Mouse (Mus musculus): ENCODE results near the gene Pspc1.
"Not testable (repeated sequence)": the region's sequence is repeated elsewhere in the genome, so short reads cannot be mapped to it uniquely, and the experiment has no call there.

Pspc1 gene

DNA sequence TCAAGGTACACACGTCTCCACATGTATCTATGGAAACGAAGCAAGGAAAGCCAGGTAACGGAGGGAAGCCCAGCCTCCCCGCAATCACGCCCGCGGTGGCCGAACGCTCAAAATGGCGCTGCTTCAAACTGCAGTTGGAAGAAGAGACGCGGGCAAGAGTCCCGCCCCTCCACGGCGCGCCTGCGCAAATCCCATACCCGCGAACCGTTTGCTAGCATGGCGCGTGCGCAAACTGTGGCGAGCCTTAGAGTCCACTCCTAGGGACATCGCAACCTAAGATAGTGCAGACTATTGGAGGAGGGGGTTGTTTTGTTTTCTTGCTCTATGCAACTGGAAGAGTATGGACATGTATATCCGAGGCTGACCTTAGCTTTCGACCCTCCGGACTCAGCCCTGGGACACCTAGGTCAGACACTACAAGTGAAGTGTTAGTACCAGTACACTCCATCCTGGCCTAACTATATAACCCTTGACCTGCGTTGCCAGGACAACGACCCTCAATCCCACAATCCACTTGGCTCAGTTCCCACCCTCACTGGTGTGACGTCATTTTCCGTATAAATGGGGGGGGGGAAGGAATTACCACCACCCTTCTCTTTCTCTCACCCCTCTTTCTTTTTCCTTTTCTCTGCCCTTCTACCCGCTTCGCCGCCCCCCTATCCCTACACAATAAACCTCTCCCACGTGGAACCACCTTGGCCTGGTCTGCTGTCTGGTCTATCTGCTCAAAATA is at the start of gene Pspc1:
TSS of gene Pspc1 (minus strand) at position 117 of the 733 bp plus-strand sequence.
- peak; percentile 97 to 98 for DNase-seq

- no peak for DNase-seq
These were observed 46.4 kb upstream of the Pspc1 start for GRCm38 (mm10) chr14:56824562-56824961.

DNA sequence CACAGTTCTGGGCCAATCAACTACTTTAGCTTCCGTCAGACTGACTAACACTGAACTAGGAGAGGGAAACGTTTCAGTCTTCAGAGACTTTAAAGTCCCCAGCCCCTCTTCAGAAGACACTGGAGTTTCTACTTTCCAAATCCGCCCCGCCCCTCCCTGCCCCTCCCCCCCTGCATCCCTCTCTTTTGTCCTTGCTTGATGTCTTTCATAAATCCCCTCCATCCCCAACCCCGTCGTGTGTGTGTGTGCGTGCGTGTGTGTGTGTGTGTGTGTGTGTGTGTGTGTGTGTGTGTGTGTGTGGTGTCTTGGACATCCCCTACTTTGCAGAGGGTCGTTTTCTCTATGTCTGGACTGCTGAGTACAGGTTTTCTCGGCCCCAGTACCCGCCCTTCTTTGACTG is 39.5 kb upstream of the Pspc1 start:
- DNase-seq: no peak

DNA sequence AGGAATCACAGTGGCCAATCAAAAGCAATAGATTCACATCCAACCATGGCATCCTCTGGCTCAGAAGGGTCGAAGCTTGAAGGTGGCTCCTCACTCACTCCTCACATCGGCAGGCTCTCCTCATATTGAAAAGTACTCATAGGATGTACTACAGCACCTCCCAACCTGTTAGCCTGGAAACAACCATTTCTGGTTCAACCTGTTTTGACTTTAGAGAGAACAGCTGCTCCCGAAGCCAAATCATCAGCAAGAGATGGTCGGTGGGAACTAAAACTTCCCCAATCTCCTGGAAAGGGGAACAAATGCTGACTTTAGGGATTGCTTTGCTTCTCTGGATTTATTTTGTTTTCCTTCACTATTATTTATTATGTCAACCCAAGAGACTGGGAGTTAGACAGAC is 39.0 kb upstream of the Pspc1 start:
- no peak for DNase-seq

DNA sequence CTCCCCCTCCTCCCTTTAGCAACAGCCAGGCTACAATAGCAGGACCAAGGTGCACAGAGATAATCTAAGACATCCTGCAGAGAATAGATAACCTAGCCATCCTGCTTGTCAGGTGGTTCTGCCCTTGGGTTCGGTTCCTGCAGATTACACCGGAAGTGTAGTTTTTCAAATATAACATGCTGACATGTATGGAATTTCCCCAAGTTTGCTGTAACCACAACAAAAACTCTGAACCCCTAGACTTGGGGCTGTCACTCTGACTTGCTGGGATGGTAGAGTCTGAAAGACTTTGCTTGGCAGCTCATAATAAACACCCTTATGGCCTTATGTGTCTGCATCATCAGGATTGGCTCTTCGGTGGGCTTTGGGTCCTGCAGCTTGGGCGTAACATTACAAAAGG is 38.4 kb upstream of the Pspc1 start:
- no peak for DNase-seq

- DNase-seq: peak; percentile 83 to 87
These were observed 34.5 kb upstream of the Pspc1 start for GRCm38 (mm10) chr14:56812520-56813036.

- peak; percentile 88 to 95 for DNase-seq
These were observed 33.7 kb upstream of the Pspc1 start, which contains the start of gene Zmym5 for GRCm38 (mm10) chr14:56811701-56812339. Gene Zmym5 (minus strand): TSS chr14:56811716.

DNA sequence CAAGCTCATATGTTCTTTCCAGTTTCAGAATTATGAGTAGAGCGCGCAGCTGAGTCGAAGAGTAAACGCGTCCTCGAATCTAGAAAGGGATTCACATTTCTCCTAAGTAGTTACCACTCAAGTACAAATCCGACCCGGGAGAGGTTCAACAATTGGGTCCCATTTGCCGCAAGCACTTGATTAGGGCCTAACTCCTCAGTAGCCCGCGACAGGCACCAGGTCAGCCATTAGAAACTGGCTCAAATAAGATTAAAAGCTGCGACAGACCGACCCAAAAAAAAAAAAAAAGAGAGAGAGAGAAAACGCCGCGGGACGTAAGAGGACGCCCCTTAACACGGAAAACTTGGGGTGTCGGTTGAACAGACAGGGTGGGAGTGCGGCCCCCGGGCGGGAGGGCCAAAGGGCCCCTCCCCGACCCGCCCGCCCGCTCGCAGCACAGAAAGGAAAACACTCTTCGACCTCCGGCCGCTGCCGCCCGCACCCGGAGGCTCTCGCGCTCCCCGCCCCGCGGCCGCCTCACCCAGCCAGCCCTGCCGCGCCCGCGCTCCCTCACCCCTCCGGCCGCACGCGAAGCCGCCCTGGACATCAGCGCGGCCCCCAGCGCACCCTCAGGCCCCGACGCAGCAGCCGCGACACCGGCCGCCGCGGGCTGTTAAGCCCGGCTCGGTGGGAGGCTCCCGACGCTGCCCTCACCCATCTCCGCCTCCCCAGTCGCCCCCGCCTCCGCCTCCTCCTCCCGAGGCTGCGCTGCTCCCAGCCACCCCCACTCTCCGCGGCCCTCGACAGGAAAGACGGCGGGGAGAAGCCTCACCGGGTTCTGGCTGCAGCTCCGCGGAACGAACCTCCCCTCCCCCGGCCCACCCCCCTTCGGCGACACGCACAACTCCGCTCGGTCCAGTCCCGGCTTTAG is 32.9 kb upstream of the Pspc1 start:
- peak; percentile 45 to 49 for DNase-seq

DNA sequence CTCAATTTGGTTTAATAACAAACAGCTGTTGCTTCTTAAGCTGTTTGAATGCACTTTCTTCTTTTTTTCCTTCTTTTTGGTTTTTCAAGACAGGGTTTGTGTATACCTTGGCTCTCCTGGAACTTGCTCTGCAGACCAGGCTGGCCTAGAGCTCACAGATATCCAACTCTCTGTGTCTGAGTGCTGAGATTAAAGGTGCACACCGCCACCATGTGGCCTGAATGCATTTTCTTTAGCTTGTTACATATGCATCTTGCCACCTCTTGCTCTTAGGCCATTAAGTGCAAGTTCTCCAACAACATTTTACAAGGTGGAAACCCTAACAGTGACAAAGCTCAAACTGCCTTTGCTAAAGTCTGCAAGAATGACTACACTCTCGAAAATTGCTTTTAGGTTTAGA is 15.1 kb upstream of the Pspc1 start:
- peak; percentile 37 to 39 for DNase-seq

DNA sequence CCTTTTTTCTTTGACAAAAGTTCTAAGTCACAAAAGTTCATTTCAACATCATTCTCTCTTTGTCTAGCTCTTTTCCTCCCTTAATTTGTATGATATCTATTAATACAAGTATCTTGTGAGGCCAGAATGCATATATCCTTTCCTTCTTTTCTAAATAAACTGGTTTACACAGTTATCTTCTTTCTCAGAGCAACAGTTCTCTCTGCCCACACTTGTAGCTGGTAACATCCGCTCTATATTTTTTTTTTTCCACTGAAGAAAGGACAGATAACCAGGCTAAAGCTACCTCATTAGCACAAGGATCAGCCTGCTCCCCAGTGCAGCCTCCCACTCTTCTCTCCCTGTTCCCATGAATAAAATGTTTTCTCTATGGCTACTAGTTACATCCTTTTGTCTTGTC is 6.5 kb upstream of the Pspc1 start:
- DNase-seq: no peak

DNA sequence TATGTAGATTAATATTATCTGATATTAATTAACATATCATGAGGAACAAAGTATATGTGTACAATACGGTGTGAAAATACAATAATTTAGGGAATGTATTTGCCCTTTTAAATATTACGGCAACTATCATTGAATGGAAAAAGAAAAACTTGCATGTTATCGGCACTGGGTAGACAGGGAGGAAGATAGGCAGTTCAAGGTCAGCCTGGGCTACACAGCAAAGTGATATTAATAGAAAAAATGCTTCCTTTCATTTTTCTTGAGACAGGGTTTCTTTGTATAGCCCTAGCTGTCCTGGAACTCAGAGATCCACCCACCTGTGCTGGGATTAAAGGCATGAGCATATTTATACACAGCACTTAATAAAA is 801 bp upstream of the Pspc1 start:
- DNase-seq: no peak

GRCm38 (mm10) chr14:56777360-56778136 is 568 bp downstream of the Pspc1 start:
- peak; percentile 75 for DNase-seq

- DNase-seq: no peak
These were observed 1.4 kb downstream of the Pspc1 start for GRCm38 (mm10) chr14:56776571-56777238.

- DNase-seq: no peak
These were observed 2.7 kb downstream of the Pspc1 start for GRCm38 (mm10) chr14:56775416-56775815.

DNA sequence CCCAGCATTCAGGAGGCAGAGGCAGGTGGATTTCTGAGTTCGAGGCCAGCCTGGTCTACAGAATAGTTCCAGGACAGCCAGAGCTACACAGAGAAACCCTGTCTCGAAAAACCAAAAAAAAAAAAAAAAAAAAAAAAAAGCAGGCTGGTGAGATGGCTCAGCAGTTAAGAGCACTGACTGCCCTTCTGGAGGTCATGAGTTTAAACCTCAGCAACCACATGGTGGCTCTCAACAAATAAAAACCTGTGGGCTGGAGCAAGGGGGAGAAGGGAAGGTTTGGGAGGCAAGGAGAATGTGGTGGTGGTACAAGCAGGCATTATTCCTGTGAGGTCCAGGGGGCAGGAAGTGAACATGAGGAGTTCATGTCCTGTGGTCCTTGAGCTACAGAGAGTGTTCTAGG is 11.7 kb downstream of the Pspc1 start:
- not testable (repeated sequence) for DNase-seq

- DNase-seq: not testable (repeated sequence)
These were observed 13.0 kb downstream of the Pspc1 start for GRCm38 (mm10) chr14:56765117-56765516.

- DNase-seq: no peak
These were observed 26.8 kb downstream of the Pspc1 start for GRCm38 (mm10) chr14:56751282-56751681.

GRCm38 (mm10) chr14:56740175-56740574 is 37.9 kb downstream of the Pspc1 start:
- DNase-seq: no peak

DNA sequence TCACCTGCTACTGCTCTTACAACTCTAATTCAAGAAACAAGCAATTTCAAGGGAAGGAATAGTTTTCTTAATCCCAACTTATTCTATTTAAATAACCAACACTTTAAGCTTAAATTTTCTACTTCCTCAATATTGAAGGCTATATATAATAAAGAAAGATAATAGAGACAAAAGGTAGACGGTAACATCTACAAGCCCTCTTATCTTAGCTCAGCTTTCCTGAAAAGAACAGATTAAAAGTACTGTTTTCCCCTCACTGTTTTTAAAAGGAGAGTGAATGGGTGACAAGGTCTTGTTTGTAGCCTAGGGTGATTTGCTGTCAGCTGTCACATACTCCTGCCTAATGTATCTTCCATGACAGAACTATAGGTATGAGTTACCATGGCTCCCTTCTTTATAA is 51.6 kb downstream of the Pspc1 start:
- no peak for DNase-seq

DNA sequence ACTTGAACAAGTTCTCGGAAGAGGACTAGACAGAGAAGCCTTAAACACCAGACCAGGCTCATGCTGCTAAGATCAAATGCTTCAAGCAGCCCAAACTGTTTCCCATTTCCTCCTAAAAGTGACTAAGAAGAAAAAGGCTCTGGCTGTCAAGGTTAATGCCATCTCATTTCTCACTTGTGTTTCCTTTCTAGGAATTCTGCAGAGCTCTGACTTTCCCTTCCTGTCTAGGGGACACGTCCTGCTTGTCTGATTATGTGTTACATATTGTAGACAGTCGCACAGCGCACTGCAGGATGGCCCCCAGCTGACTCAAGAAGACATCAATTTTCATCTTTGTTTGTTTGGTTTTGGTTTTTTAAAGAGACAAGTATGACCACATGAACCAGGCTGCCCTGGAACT is 72.4 kb downstream of the Pspc1 start:
- DNase-seq: no peak

DNA sequence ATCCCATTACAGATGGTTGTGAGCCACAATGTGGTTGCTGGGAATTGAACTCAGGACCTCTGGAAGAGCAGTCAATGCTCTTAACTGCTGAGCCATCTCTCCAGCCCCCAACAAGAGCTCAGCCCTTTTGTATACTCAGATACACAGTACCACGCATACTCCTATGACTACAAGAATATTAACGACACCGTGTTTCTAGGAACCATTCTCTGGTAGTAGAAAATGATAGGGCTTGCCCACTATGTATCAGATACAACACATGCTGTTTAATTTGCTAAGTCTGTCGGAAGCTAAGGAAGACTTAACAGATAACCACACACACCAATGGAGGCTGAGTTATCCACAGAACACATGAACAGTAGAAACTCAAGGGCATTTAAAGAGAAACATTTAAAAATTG is 75.5 kb downstream of the Pspc1 start:
- no peak for DNase-seq

DNA sequence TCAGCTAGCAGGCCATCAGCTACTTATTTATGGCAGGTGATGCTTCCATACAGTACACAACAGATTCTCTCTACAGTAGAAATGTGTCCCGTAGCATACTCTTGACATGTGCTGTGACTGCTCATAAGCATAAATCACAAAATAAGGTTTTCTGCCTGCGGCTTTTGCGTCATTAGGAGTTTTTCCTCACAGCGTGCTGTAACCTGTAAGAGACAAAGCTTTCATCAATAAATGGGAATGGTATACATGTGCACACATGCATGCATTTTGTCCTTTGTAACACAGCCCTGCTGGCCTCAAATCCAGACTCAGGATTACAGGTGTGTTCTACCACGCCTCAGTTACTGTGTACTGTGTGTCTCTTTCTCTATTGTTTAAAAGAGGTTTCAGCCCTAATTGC is 80.3 kb downstream of the Pspc1 start:
- no peak for DNase-seq

Measured in lung, adult 18-20 months (tissue).